Mouse (Mus musculus) hindlimb bud, embryonic 11.5 days (tissue): ENCODE data around the gene Prrx1.
A peak's percentile ranks its signal among the peaks of the same experiment; 100 is the strongest.

Source experiments
- DNase-seq: peaks from one replicate; pipeline ENCODE4 v3.0.0-alpha.2; 2012; ENCODE audit warnings: low read depth, low spot score; ENCODE audit errors: extremely low spot score

Gene Prrx1

DNA sequence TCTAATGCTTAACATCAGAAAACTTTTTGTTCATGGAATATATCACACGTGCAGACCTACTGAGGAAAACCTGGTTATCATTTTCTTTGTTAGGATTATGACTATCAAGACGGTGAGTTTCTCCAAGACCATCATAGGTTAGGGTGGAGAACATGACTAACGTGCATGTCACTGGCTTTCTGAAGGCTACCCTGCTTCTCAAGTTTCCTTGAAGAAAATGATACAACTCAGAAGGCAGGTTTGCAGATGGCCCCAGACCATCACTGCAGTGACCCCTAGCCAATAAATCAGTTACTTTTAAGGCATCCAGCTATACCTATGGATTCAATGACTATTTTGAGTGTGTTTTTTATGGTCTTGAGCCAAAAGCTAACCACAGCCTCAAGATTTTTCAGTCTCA lies 38.6 kb downstream of the Prrx1 start:
- no peak for DNase-seq

DNA sequence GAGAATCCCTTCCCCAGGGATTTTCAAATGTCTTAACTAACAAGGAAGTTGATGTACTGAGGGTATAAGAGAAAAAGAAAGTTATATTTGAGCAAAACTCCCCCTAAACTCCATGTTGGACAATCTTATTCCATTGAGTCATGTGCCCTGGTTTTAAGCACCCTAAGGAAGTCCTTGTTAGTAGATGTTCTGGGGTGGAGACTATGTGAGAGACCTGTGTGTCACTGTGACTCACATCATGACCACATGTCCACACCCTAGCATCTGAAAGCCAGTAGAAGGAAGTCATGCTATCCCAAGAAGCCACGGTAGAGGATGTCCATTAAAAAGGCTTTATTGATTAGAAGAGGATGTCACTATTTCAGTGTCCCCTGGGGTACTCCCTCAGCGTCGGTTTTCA lies 40.4 kb downstream of the Prrx1 start:
- no peak for DNase-seq

DNA sequence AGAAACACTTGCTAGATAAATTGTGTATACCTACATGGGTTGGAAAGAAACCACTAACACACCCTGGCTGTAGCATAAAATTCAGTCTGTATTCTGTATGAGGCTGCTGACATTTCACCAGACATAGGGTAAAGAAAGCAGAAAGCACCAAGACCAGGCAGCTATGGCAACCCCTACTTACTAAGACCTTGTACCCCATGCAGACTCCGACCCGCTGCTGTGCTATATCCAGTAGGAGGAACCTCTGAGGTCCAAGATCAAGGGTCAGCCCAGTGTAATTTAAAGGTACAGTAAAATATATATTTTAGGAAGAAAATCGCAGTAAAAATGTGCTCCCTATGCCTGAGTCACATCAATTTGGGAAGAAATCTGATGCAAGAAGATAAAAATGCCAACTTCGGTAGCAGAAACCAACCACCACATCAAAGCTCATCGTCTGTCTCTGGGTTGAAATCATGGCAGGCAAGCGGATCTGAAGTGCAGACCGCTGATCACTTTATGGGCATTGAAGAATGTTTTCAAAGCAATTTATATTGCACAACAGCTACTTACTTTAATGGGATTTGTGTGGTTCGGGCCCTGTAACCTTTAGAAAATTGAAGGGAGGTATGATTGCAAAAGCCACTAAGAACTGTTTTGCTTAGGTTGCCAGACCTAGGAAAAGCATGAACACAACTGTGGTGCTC lies 46.5 kb downstream of the Prrx1 start:
- no peak for DNase-seq

DNA sequence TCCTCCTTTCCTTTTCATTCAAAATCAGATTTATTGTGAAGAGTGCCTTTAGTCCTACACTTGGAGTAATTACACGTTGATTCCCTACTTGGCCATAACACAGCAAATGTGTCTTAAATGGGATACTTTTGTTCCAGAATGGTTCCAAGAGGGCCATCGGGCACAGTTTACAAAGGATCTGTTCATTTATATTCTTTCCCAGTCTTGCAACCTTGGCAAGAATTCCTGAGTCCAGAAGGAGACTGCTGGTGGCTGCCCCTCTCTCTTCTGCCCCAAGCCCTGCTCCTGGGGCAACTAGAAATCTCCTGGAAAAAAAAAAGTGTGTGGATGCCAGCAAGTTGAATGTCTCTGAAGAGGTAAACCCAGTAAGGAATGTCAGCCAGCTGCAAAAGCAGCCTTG lies 56.2 kb downstream of the Prrx1 start:
- DNase-seq = no peak

DNA sequence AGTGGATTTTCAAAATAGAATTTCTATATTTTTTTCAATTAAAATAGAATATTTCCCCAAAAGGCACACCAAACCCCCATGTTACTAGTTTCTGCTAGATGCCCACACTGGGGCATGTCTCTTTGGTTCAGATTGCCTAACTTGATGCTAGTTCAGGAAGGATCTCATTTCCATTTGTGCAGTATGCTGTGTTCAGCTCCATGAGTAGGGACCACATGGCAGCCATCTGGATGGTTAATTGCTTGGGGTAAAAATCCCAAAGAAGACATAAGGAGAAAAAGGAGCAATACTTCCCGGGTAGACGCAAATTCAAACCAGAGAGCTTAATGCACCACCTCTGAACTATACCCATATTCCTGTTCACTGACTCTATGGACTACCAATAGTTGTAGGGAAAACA lies 57.6 kb downstream of the Prrx1 start:
- no peak for DNase-seq

DNA sequence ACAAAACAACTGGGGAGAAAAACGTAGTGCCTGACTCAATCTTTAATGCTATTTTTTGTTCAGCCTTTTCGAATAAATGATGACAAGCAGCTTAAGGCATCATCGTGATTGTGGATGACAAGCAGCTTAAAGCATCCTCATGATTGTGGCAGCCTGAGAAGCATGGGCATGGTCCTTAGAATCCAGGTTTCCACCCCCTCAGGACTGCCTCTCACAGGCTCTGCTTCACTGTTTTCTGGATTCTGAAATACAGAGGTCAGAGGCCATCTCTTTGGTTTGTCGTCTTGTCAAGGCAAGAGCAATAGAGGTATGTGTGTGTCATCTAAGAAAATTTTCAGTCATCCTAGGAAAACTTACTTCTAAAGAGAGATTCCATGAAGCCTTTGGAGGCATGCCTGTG lies 60.7 kb downstream of the Prrx1 start:
- DNase-seq = no peak

DNA sequence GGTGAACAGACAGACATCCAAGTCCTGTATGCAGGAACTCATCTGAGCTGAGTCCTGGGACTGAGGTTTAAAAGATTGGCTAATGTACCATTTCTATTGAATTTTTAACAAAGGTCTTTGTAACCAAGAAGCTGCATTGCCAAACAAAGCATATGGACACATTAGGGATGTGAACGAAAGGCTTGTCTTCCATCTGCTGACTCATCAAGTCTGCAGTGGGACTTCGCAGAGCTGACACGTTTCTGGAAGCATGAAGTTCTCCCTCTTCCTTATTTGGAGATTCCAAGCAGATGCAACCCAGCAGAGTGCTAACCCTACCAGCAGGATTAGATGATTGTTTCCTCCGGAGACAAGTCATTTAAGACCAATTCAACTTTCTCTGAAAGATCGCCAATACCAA lies 61.2 kb downstream of the Prrx1 start:
- DNase-seq = no peak

DNA sequence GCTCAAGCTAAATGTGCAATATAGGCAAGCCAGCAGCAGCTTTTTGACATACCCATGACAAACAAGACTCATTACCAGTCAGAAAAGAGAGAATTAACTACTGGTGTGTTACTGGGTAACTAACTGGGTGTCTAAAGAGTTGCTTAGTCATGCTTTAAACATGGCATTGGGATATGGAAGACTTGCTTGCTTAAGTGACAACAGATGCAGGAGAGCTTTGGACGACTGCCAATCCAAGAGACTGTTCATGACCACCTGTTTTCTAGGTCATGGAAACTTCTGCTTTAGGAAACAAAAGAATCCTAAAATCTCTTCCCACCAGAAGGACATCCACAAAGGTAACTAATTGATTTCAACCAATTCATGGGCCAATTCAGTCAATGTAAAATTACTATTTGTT lies 61.7 kb downstream of the Prrx1 start:
- DNase-seq = no peak

DNA sequence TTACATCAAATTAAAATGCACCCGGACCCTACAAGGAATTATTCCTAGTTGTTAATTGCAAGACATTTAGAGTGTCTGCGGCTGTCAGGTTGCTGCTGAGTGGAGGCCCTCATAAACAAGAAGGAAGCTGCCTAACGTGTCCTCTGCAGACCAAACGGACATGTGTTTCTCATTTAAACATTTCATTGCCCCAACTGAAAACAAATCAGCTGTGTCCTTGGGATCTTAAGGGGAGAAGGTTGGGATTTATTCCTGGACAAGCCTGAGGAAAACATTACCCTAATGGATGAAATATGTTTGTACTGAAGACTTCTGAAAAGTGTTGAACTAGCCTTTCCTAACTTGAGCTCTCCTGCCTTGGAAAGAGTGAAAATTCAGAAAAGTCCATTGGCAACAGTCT lies 74.6 kb downstream of the Prrx1 start:
- peak; percentile 68 for DNase-seq

DNA sequence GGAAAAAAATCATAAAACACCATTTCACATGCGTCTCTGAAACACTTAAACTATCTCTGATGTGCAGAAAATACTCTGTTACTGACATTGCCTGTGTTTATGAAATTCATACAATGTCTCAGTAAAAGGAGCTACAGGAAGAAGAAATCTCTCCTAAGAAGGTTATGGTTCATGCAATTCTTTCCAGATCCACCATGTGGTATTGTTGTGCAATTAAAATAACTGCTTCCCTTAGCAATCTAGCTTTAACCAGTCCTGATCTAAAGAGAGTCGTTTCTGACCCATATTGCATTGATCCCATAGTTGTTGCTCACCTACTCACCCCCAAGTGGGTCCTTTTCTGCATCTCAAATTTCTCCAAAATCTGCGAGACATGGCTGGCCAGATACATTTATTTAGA lies 82.3 kb downstream of the Prrx1 start:
- DNase-seq = no peak

DNA sequence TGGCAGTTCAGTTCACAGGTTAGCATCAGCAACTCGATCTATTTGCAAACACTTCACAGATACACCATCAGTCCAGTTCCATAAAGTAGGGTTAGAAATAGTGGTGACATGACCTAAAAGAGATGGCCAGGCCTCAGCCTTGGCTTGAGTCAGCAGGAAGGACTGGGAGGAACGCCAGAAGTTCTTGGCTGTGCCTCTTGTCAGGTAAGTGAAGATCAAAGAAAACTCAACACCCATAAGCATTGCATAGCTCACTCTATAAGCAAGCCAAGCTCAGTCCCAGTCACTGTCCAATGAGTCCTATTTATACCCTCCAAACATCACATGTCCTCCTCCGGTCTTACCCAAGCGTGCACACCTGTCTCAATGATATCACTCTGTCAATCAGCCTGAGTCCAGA lies 87.2 kb downstream of the Prrx1 start:
- no peak for DNase-seq

DNA sequence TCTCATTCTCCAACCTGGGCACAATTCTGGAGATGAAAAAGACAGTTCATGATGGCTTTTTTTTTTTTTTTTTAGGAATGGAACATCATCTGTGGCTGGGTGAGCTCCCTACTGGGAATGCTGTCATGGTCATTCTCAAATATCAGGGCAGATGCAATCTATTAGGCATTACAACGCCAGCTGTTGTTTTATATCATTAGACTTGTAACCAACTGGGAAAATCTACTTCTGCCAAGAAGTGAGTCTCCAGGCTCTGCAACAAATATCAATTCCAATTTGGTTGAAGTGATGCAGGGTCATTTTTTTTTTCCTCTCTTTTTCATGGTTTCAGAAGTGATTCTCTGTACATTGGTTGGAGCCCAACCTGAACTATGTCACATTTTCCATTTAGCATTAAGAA lies 91.7 kb downstream of the Prrx1 start:
- no peak for DNase-seq

DNA sequence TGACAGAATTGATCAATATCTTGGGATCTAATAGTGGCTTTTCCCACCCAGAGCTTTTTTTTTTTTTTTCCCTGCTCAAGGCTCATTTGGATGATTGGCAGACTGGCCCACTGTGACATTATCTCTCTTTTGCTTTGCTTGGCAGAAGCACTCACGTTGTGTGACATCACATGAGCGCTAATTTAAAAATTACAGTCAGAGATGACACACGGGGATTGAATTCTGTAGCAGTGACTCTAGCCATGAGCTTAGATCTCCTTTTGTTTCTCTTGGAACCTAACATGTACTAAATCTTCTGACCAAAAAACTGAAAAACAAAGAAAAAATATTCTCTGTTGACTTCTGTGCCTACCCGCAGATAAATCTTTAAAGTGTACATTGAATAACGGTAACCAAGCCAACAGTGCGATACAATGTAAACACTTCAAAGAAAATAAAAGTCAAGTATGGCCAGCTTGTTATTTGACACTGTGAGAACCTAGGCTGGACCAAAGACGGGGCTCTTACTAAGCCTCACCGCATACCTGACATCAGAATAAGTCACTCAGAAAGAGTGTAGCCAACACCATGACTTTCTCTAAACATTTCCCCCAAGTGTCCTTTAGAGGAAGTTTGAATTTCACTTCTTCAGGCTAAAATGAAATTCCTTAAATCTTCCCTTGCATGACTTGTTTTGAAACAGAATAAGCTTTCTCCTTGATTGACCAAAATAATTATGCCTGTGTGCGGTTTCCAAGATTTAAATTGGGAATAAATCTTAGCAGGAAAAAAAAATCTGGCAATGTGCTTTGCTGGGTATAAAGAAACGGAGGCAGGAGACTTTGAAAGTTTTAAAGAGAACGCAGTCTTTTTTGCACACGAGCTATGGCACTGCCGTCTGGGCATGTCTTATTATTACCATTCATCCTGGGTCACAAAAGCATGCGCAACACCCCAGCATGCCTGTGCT lies 104.3 kb downstream of the Prrx1 start:
- no peak for DNase-seq

DNA sequence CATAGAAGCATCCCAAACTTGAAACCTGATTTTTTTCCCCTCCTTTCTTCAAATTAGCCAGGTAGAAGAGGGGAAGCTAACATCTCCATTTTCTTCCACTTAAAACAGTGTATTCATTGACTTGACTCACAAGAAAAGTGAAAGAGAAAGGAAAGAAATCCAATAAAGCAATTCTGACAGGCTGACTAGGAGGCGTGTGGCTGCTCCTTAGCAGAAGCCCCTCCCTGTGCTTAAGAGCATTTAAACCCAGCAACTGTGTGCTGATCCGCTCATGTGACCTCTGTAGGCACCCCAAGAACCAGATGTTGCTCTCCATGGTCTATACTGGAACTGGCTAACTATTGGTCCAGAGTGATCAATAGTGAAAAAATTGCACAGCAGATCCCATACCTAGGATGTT lies 114.7 kb downstream of the Prrx1 start:
- no peak for DNase-seq

DNA sequence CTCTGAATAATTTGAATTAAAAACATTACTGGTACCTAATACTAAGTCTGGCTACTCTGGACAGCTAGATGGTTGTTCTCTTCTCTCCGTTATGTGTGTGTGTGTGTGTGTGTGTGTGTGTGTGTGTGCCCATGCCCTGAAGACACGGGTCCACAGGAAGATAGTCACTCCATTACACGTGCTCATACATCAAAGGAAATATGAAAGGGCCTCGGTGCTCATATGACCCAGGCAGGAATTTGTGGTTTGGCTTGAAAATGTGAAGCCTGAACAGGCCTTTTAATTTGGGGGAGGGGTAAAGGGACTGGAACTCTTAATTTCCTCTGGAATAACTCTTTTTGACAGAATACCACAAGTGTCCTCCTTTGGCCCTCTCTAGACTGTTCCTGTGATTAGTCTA lies 115.5 kb downstream of the Prrx1 start:
- DNase-seq = no peak
